Mouse (Mus musculus) common myeloid progenitor, adult 5-6 weeks (primary cell): ENCODE measurements around the gene Wdr48. TPM values are rescaled to one million over a fixed set of nuclear protein-coding genes. Genes with fewer than 3 reads are reported as not detected.

Experiments
- ATAC-seq: replicated peaks from 2 replicates; pipeline ENCODE4 v1.8.0; 2016; ENCODE audit warnings: low read depth, mild to moderate bottlenecking, moderate TSS enrichment, inconsistent platforms; ENCODE audit not compliant: poor library complexity, severe bottlenecking
- total RNA-seq: library from RNA; stranded (forward); fragments of 200-1000, 187-1606 nt; gene quantifications from 2 replicates; pipeline ENCODE4 v1.2.3, GENCODE M21; 2017

Wdr48 gene
- total RNA-seq = 44.2 and 46.8 TPM in 2 replicates

DNA sequence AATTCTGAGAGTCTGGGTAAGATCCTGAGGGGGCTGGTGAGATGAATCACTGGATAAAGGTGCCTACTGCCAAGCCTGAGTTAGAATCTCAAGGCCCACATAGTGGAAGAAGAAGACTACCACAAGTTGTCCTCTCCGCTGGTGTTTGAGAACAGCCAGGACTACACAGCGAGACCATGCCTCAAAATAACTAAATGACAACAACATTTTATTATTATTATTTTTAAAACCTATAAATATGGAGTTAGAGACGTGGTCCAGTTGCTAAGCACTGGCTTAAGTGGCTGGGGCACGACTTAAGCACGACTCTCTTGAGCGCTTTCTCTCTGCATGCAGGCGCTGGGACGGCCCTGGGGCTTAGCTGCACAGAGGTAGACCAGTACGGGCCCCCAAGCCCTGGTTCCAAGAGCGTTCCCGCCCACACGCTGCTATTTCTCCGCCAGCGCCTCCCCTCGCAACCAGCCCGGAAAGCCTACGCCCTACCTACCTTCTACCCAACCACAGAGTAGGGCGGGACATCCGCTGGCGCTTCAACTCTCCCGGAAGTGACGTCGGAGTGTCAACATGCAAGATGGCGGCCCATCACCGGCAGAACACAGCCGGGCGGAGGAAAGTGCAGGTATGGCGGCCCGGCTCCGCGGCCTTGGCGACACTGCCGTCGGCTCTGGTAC is at the start of gene Wdr48:
TSS of gene Wdr48 (plus strand) at position 540 of the 671 bp plus-strand sequence.
- ATAC-seq = peak; percentile 98

DNA sequence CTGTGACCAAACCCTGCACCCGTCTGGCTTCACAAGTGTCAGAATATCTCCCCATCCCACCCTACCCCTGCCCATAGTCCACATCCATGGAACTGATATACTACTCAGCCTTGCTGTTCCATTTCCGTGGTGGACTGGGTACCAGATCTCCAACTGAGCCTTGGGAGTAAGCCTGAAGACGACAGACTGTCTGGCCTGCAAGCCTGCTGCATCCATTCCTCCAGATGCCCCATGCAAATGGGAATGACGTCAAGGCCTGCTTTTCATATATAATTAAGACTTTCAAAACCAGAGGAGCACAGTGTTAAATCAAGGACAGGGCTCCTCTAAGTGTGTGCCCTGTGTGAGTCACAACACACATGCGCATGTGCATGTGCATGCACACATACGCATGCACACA is 47.5 kb upstream of the Wdr48 start:
- no peak for ATAC-seq

GRCm38 (mm10) chr9:119848671-119849070 is 46.0 kb upstream of the Wdr48 start:
- no peak for ATAC-seq

- ATAC-seq = no peak
Observed at GRCm38 (mm10) chr9:119849214-119849613, 45.5 kb upstream of the Wdr48 start.

GRCm38 (mm10) chr9:119852347-119853030 is 42.2 kb upstream of the Wdr48 start:
- no peak for ATAC-seq

DNA sequence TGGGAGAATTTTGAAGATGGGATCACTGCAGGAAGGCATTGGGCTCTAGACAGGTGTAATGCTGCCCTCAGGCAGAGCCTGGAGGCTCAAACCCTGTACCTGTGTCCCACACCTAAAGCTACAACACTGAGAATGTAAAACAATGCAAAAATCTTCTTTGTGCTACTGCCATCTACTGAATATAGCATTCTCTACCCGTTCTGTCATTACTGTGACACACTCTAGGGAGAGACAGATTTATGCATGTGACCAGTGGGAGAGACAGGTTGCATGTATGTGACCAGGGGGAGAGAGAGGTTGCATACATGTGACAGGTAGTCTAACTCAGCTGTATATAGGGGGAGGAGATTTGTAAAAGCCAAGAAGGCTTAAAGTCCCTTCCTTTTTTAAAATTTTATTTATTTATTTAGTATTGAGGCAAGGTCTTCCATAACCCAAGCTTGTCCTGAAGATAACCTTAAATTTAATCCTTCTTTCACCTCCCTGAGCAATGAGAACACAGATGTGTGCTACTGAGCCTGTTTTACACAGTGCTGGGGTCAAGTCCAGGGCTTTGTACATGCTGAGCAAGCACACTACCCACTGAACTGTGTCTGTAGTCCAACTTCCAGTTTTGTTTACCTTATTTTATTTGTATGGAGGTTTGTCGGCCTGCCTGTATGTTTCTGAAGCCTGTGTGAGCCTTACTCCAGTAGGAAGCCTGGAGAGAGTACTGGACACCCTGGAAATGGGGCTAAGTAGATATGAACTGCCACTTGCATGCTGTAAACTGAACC is 41.4 kb upstream of the Wdr48 start:
- ATAC-seq = no peak

DNA sequence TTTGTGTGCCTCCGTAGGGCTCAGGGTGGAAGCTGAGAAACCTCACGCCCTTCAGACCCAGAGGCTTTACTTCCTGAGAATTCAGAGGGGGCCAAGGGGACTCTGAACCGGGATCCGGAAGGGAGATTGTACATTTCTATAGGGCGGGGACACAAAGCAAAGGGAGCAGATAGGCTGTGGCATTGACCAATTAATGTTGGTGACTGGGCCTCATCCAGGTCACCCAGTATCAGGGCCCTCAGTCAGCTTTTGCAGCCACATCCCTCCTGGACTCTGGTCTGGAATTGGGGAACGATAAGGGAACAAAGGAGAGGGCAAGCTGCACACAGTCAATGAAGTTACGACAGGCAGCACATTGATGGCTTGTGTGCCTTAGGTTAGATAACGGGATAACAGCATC is 40.5 kb upstream of the Wdr48 start:
- no peak for ATAC-seq

DNA sequence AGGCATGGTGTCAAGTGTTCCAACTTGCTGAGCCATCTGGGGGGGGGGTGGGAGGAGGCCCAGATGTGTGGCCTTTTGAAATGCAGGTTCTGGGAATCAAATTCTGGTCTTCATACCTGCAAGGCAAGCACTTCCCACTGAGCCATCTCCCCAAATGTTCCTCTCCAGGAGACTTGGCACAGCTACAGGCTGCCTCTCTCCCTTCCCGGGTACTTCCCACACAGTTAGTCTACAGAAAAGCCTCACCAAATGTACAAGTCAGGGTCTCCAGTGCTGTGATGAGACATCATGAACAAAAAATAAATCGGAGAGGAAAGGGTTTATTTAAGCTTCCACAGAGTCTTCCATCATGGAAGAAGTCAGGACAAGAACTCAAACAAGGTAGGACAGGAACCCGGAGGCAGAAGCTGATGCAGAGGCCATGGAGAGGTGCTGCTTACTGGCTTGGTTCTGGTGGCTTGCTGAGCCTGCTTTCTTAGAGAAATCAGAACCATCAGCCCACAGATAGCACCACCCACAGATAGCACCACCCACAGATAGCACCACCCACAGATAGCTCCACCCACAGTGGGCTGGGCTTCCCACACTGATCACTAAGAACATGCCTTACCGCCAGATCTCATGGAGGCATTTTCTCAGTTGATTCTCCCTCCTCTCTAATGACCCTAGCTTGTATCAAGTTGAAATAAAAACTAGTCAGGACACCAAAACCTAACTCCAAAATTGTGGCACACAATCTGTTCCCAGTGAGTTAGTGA is 7.4 kb upstream of the Wdr48 start:
- peak; percentile 54; the same call in 1 of the 2 replicates for ATAC-seq

DNA sequence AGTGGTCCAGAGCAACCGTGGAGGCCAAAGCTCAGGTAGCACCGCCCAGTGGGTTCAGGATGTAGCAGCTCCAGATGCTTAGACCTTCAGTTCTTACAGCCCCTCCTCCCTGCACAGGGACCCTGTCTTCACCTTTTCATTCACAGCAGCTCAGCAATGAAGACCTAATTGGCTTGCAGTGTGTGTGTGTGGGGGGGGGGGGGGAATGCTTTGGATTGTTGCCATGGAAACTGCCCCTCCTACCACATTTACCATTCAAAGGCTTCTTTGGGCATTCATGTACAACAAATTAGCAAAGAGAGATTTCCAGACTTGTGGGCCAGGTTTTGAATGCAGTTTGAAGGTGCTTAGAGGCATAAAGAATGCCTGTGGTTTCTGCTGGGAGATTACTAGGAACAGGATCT is 5.8 kb upstream of the Wdr48 start:
- ATAC-seq = no peak

DNA sequence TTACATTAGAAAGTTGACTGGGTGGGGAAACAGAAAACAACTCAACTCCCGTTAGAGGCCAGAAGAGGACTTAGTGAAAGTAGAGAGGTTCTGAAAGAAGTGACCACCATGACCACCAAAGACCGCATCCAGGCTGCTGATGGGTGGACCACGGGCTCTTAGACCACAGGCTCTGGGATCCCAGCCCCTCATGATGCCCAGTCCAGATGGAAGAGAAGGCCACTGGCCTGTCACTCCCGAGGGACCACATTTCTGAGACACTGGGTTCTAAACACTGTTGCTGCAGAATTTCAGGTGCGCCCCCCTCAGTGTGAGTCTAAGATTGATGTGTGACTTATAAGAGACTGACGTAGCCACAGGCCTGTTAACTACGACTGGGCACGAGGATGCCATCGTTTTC is 5.2 kb upstream of the Wdr48 start:
- no peak for ATAC-seq

DNA sequence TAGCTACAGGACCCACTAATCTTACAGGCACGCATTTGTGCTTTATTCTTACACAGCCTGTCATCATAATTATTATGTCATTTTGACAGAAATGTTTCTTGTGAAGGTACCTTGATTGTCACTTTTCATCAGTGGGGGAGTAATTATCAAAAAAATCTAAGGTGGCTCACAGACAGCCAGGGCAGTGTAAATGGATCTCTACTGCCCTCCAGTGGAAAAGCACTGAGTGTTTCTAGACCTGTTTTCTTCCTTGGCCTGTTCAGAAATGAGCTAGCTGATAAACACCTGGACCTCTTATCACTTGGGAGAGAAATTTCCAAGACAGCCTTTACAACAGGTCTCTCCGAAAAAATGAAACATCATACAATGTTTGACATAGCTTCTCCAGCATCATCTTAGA is 4.0 kb upstream of the Wdr48 start:
- ATAC-seq = 0 out of 2 replicates have a peak, but pooled peaks have one; percentile 36

GRCm38 (mm10) chr9:119893881-119894280 is 797 bp upstream of the Wdr48 start:
- no peak for ATAC-seq

DNA sequence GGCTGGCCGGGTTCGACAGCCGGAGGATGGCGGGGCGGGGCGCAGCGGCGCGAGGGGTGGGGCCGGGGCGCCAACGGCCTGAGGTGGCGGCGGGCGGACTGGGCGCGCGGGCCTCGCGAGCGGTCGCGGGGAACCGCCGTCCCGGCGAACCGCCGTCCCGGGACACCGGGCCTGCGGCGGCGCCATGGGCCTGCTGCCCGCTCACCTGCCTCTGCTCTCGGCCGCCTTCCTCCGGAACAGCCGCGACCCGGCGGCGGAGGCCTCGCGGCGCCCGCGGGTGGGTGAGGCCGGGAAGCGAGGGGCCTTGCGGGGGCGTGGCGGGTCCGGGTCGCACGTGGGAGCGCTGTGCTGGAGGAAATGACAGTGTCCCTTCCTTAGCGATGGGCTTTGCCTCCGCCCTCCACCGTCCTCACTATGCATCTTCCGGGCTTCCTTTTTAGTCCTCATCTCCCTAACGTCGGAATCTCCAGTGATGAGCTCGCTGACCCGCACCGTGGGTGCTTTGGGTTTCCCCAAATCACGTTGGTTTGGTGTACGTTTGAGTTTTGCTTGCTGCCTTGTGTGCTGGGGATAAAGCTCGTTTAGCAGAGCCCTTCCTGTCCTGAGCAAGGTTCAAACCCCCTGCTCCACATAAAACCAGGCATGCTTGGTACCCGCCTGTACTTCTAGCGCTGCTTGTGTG is 503 bp downstream of the Wdr48 start:
- ATAC-seq = peak; percentile 40

- ATAC-seq = no peak
Observed at GRCm38 (mm10) chr9:119899446-119899845, 4.8 kb downstream of the Wdr48 start.

- ATAC-seq = no peak
Observed at GRCm38 (mm10) chr9:119902410-119903151, 7.9 kb downstream of the Wdr48 start.

DNA sequence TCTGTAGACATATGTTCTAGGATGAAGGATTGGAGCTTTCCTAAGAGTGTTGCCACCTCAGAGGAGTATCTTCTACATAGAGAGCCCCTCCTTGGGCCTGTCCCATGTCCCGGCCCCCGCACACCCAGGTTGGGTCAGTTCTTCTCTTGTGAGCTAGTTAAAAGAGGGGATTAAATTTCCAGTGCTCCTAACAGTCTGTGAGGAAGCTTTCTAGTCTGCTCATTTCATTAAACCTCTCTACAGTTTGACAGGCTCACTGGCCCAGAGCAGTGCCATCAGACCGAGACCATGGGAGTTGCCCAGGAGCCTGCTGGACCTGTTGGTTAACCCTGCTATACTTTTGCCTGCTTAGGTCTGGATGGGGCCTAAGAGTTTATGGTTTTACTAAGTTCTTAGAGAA is 14.0 kb downstream of the Wdr48 start:
- ATAC-seq = no peak

GRCm38 (mm10) chr9:119909931-119910330 is 15.3 kb downstream of the Wdr48 start:
- ATAC-seq = no peak

DNA sequence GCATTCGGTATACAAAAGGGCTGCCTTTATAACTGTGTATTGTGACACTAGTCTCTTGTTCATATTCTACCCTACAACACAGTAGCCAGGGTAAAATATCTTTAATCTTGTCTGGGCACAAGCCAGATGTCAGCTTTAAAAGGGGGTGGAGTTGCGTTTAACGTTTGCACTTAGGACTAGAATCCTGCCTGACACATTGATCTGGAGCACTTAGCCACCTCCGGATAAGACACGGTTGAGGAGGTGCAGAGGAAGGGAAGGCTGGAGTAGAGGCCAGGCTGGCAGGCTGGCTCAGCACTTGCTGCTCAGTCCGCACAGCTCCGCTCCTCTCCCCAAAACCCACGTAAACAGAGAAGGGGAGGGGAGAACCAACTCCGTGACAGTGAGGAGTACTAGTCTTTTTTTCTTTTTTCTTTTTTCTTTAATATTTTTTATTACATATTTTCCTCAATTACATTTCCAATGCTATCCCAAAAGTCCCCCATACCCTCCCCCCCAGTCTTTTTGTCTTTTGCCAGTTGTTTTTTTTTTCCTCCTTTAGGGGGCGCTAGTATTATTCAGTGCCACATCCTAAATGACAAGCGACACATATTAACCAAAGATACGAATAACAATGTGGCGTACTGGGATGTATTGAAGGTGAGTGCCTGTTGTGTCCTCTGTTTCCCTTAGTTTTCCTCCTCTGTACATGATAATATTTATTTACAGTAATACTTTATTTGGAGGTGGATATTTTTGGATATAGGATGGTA is 18.6 kb downstream of the Wdr48 start:
- no peak for ATAC-seq
